In the genomic region with DNA sequence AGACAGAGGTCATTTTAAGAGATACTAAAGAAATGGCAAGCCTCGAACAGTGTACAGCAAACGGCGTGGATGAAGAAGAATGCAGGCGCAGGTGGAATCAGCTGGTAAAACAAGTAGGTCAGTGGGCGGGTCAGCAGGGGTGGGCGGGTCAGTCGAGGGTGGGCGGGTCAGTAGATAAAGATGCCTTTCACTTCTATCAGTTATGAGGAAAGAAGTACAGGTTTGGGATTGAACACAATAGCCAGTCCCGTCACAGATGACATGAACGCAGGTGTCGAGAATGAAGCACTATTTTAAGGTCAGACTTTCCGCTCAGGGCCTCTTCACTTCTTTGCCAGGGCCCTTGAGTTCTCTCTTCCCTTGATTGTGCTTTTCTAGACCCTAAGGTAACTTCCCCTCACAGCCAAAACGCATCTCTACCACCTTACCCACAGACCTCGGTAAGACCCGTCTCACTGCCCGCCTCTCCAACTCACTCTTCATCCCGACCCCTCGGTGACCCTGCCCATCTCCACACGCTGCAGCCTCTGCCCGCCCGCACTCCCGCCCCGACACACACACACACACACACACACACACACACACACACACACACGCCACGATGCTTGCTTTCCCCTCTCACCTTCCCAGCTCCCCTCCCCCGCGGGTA, we compare ENCODE assay signal across 8 mouse cellular contexts. TPM values are rescaled to one million over a fixed set of nuclear protein-coding genes. Genes with fewer than 3 reads are reported as not detected.
DNase-seq lines count a peak whose midpoint lies in the region; ATAC-seq and TF ChIP-seq lines count a peak whose summit lies in the region.

No protein-coding gene starts in this region.

- WGBS in thymus, adult 2 months: 10% methylated on average over 25 of the region's 27 CpGs
- WGBS in limb, embryonic 14.5 days: 10% methylated on average over 25 of the region's 27 CpGs
- WGBS in olfactory bulb, adult 2 months: 5% methylated on average over 27 of the region's 27 CpGs

- no peak for TF ChIP-seq CTCF in thymus, adult 2 months (IDR thresholded peaks at IDR 0.05; ENCODE audit: borderline replicate concordance, control insufficient read depth, extremely low read depth, insufficient read depth, low read length, poor library complexity)
- TF ChIP-seq CTCF in olfactory bulb, adult 2 months (IDR thresholded peaks at IDR 0.05; ENCODE audit: insufficient read depth, low read depth, low read length): no peak

- peak overlapping the region; percentile 82 for H3K4me3 ChIP-seq in thymus, adult 2 months (ENCODE audit: control insufficient read depth, insufficient read depth, low read length)
- H3K4me3 ChIP-seq in limb, embryonic 14.5 days (replicated peaks; ENCODE audit: low read length): peak overlapping the region; percentile 57
- H3K4me3 ChIP-seq in olfactory bulb, adult 2 months (ENCODE audit: insufficient read depth, low read depth, low read length): peak overlapping the region; percentile 82

- DNase-seq in adrenal gland, postnatal 10 days: peak; percentile 23
- DNase-seq in adrenal gland, postnatal 4 days (ENCODE audit: low spot score in 2 of 2): no peak
- DNase-seq in thymus, adult 2 months: no peak
- no peak for DNase-seq in thymus, postnatal 25 days
- DNase-seq in limb, embryonic 14.5 days (ENCODE audit: low spot score): no peak
- DNase-seq in layer of hippocampus, adult 8-10 months (ENCODE audit: low spot score in 2 of 2): no peak
- DNase-seq in T-cell, adult 2 months (ENCODE audit: low spot score): no peak

- no peaks in the 10 kb centered on the region for H3K27me3 ChIP-seq in thymus, adult 2 months (ENCODE audit: control insufficient read depth, insufficient read depth, low read length)
- no peaks in the 10 kb centered on the region for H3K27me3 ChIP-seq in limb, embryonic 14.5 days (ENCODE audit: control insufficient read depth, insufficient read depth, low read length)

- peaks cover 7% of the 10 kb centered on the region for H3K4me1 ChIP-seq in thymus, adult 2 months (replicated peaks; ENCODE audit: control insufficient read depth, insufficient read depth, low read length)
- peaks cover 9% of the 10 kb centered on the region for H3K4me1 ChIP-seq in limb, embryonic 14.5 days (ENCODE audit: control insufficient read depth, insufficient read depth, low read length)
- peaks cover 8% of the 10 kb centered on the region for H3K4me1 ChIP-seq in olfactory bulb, adult 2 months (ENCODE audit: control insufficient read depth, insufficient read depth, low read length)

- peak overlapping the region; percentile 40; the same call in 1 of the 2 replicates for H3K27ac ChIP-seq in thymus, adult 2 months (ENCODE audit: control insufficient read depth, insufficient read depth, low read length)
- 0 out of 2 replicates have a peak overlapping the region, but pooled peaks have one; percentile 48 for H3K27ac ChIP-seq in limb, embryonic 14.5 days (replicated peaks; ENCODE audit: low read depth, low read length)
- peak overlapping the region; percentile 21; the same call in 1 of the 2 replicates for H3K27ac ChIP-seq in olfactory bulb, adult 2 months (ENCODE audit: insufficient read depth, low read depth, low read length)

- peak; percentile 32; the same call in 1 of the 2 replicates for ATAC-seq in limb, embryonic 14.5 days (ENCODE audit: low FRiP score, low read depth)

- no peaks in the 10 kb centered on the region for H3K36me3 ChIP-seq in thymus, adult 2 months (ENCODE audit: control insufficient read depth, insufficient read depth, low read length)
- H3K36me3 ChIP-seq in limb, embryonic 14.5 days (ENCODE audit: control insufficient read depth, insufficient read depth, low read length): 0 out of 2 replicates have a peak, but pooled peaks cover 4% of the 10 kb centered on the region

- peak overlapping the region; percentile 76 for H3K4me2 ChIP-seq in limb, embryonic 14.5 days (replicated peaks; ENCODE audit: low read depth, low read length, severe bottlenecking)

- H3K9ac ChIP-seq in limb, embryonic 14.5 days (ENCODE audit: low read depth, low read length, severe bottlenecking): peak overlapping the region; percentile 62

- no peak for TF ChIP-seq POLR2A in thymus, adult 2 months (IDR thresholded peaks at IDR 0.05; ENCODE audit: control insufficient read depth, extremely low read depth, insufficient read depth, low read length, poor library complexity)
- no peak for TF ChIP-seq POLR2A in limb, embryonic 14.5 days (IDR thresholded peaks at IDR 0.05; ENCODE audit: borderline replicate concordance, extremely low read depth, insufficient read depth, insufficient read length)
- TF ChIP-seq POLR2A in olfactory bulb, adult 2 months (IDR thresholded peaks at IDR 0.05; ENCODE audit: insufficient read depth, low read depth, low read length): no peak

- no peaks in the 10 kb centered on the region for H3K9me3 ChIP-seq in limb, embryonic 14.5 days (ENCODE audit: control insufficient read depth, low read length)

RNA-seq across cellular contexts. Expression of a gene that starts 0.5 kb away (rescaled TPM):
- 1 to 10 TPM; 4.3 to 5.6 TPM for total RNA-seq in adrenal gland, postnatal 10 days (2021)
- total RNA-seq in adrenal gland, postnatal 4 days (2021): 1 to 10 TPM; 5.9 to 7.6 TPM
- 7.7 and 9.4 TPM in 2 replicates for polyA plus RNA-seq in thymus, adult 2 months (2012; rRNA removed)
- polyA plus RNA-seq in limb, embryonic 14.5 days (2012; rRNA removed): 3.6 and 3.9 TPM in 2 replicates
- 4.2 and 4.3 TPM in 2 replicates for polyA plus RNA-seq in limb, embryonic 14.5 days (2014; fragmentation: Nextera tagmentation; extraction: Ambion mirVana)
- not detected in 2 replicates for polyA plus RNA-seq in olfactory bulb, adult 2 months (2012; ENCODE audit: insufficient read depth, insufficient read length, low replicate concordance, missing spikeins)
- 10 to 100 TPM in 2 of 4 experiments, 1 to 10 TPM in 2; 8.7 to 11.2 (median 9.8) TPM for total RNA-seq in layer of hippocampus, adult 8-10 months (2022)

RNA-seq across cellular contexts. Expression of a gene that starts 9.0 kb away (rescaled TPM):
- total RNA-seq in adrenal gland, postnatal 10 days (2021): under 1 TPM; 0.63 to 0.76 TPM
- 1 to 10 TPM in 1 of 2 experiments, under 1 TPM in 1; 0.87 to 1.4 TPM for total RNA-seq in adrenal gland, postnatal 4 days (2021)
- 42.8 and 46.6 TPM in 2 replicates for polyA plus RNA-seq in thymus, adult 2 months (2012; rRNA removed)
- polyA plus RNA-seq in limb, embryonic 14.5 days (2012; rRNA removed): 0.82 and 0.95 TPM in 2 replicates
- polyA plus RNA-seq in limb, embryonic 14.5 days (2014; fragmentation: Nextera tagmentation; extraction: Ambion mirVana): 0.19 and 0.40 TPM in 2 replicates
- not detected in 2 replicates for polyA plus RNA-seq in olfactory bulb, adult 2 months (2012; ENCODE audit: insufficient read depth, insufficient read length, low replicate concordance, missing spikeins)
- total RNA-seq in layer of hippocampus, adult 8-10 months (2022): 1 to 10 TPM in 3 of 4 experiments, under 1 TPM in 1; 0.80 to 4.9 (median 2.7) TPM

RNA-seq across cellular contexts. Expression of a gene that starts 45.1 kb away (rescaled TPM):
- 10 to 100 TPM; 76.2 to 77.8 TPM for total RNA-seq in adrenal gland, postnatal 10 days (2021)
- total RNA-seq in adrenal gland, postnatal 4 days (2021): 10 to 100 TPM; 91.8 to 95.1 TPM
- polyA plus RNA-seq in thymus, adult 2 months (2012; rRNA removed): 139 and 149 TPM in 2 replicates
- 103 and 120 TPM in 2 replicates for polyA plus RNA-seq in limb, embryonic 14.5 days (2012; rRNA removed)
- polyA plus RNA-seq in limb, embryonic 14.5 days (2014; fragmentation: Nextera tagmentation; extraction: Ambion mirVana): 69.8 and 73.7 TPM in 2 replicates
- not detected in 2 replicates for polyA plus RNA-seq in olfactory bulb, adult 2 months (2012; ENCODE audit: insufficient read depth, insufficient read length, low replicate concordance, missing spikeins)
- 10 to 100 TPM; 87.3 to 94.0 (median 91.6) TPM for total RNA-seq in layer of hippocampus, adult 8-10 months (2022)
